Mouse (Mus musculus) MN1 (cell line): Measurements from ENCODE around the gene Kri1.
"Not testable (repeated sequence)": the region's sequence is repeated elsewhere in the genome, so short reads cannot be mapped to it uniquely, and the experiment has no call there.

Experiments
- DNase-seq: peaks from one replicate; pipeline ENCODE4 v3.0.0-alpha.2; 2016; ENCODE audit warnings: low spot score

Kri1 gene

GRCm38 (mm10) chr9:21315421-21315820 is 27.7 kb upstream of the Kri1 start:
- DNase-seq = no peak

- DNase-seq = no peak
Measured at GRCm38 (mm10) chr9:21314367-21315140, 26.8 kb upstream of the Kri1 start.

GRCm38 (mm10) chr9:21313394-21313793 is 25.6 kb upstream of the Kri1 start:
- peak; percentile 89 for DNase-seq

- no peak for DNase-seq
Measured at GRCm38 (mm10) chr9:21312134-21312533, 24.4 kb upstream of the Kri1 start, which contains the start of gene Ap1m2. Ap1m2 (minus strand) TSS chr9:21312337.

- no peak for DNase-seq
Measured at GRCm38 (mm10) chr9:21311695-21312094, 23.9 kb upstream of the Kri1 start.

- DNase-seq = peak; percentile 42
Measured at GRCm38 (mm10) chr9:21309150-21309741, 21.5 kb upstream of the Kri1 start.

- DNase-seq = no peak
Measured at GRCm38 (mm10) chr9:21305065-21305464, 17.3 kb upstream of the Kri1 start.

DNA sequence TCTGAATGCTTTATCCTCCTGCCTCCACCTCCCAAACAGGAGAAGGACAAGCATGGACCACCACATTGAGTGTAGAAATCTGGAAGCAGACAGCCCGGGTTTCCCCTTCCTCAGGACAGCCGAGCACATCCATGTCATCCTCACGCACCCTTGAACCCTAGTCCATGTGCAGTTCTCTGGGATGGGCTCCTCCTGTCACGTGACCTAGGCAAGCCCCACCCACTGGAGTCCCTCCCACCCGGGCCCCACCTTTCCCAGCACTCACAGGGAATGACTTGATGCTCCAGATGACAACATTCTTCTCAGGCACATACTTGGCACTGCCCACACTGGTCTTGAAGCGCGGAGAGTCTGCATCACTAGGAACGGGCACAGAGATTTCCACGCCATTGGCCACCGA is 11.2 kb upstream of the Kri1 start:
- DNase-seq = no peak

DNA sequence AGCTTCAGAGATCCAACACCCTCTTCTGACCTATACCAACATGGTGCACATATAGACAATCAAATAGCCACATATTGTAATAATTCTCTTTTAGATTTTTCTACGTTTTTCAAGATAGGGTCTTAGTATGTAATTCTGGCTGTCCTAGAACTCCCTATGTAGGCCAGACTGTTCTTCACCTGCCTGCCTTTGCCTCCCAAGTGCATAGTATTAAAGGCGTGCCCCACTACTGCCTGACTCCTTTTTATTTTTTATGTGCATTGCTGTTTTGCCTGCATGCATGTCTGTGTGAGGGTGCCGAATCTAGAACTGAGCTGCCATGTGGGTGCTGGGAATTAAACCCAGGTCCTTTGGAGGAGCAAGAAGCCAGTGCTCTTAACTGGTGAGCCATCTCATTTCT is 4.5 kb upstream of the Kri1 start:
- no peak for DNase-seq

DNA sequence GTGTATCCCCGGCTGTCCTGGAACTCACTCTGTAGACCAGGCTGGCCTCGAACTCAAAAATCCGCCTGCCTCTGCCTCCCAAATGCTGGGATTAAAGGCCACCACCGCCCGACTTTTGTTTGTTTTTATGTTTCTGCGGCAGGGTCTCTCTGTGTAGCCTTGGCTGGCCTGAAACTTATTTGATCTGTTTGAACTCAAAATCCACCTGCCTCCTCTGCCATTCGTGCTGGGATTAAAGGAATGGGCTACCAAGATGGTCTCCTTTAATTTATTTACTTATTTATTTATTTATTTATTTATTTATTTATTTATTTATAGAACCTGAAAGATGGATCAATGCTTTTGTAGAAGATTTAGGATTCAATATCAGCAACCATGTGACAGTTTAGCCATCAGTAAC is 4.1 kb upstream of the Kri1 start:
- DNase-seq = not testable (repeated sequence)

DNA sequence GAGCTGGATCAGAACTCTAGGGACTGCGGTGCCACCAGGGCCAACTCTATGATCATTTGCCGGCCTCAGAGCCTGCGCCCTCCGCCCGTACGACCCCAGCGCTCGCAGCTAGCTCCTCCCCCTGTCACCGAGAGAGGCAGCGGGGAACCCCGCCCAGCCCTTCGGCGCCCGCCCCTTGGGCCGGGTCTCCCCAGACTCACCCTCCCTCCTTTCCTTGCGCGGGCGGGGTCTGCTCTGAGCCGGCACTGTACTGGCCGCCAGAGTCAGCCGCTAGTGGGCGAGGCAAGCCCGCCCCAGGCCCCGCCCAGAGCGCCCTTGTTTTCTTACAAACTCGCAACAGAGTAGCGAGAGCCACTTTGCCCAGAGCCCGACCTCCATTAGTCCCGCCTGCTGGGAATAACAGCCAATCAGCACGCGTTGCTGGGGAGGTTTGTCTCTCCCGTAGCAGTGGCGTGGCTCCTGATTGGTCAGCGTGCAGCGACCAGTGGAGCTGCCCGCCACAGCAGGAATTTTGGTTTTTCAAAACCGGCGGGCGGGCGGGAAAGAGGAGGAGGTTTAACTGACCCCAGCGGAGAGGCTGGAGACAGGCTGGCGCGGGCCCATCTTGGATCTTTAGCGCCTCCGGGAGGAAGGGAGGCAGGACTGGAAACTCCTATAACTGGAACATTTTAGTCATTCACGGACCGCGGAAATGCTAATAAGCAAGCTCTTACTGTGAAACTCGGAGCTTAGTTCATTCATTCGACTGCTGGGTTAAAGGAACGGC is 3.4 kb upstream of the Kri1 start, which contains the start of gene Cdkn2d:
Cdkn2d (minus strand) TSS at position 386 of the 766 bp plus-strand sequence.
- DNase-seq = peak; percentile 99

DNA sequence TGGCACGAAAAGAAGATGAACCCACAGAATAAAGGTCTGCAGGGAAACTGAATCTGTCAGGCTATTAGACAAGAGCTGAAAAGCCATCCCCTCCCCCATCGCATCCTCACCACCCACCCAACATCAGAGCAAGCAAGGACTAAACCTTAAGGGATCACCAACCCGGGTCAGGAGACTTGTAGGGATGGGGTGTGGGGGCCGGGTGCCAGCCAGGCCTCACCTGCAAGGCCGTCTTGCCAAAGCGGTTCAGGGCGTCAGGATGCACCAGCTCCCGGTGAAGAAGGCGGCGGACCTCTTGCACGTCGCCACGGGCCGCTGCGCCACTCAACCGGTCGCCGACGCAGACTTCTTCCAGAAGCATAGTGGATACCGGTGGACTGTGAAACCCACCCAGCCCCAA is 2.8 kb upstream of the Kri1 start:
- peak; percentile 28 for DNase-seq

GRCm38 (mm10) chr9:21289337-21289671 is 1.5 kb upstream of the Kri1 start:
- no peak for DNase-seq

DNA sequence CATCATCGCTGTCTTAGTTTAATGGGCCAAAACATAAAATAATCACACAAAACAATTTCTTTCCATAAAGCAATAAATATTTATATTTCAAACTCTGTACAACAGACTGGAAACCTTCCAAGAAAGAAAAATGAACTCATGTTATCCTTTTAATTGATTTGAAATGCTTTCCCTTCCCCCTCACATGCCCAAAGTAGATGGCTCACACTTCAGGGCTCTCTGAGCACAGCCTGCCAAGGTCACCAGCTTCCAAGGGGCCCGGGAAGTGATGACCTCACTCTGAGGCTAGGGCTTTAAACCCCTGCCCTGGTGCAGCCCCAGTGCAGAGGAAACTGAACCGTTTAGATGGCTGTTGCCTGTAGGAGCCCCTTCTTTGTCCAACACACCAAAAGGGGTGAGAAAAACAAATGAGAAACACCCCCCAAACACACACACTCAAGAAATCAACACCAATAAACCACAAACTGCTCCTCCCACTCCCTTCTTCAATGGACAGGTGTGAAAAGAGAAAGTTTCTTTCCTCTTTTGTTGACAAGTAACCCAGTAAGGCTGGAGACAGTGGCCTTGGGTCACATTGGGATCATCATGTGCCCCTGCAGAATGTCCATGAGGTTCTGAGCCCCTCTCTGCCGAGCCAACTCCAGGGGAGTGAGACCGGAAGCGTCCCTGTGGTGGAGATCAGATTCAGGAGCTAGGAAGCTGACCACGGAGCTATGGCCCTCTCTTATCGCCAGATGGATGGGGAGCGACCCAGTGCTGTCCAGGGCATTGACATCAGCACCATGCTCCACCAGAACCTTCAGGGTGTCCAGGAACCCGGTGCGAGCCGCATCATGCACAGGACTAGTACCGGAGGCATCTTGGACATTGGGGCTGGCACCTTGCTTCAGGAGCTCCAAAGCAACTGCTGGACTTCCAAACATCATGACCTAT is 901 bp upstream of the Kri1 start:
- DNase-seq = peak; percentile 41

- no peak for DNase-seq
Measured at GRCm38 (mm10) chr9:21286753-21287152, 1.0 kb downstream of the Kri1 start.

DNA sequence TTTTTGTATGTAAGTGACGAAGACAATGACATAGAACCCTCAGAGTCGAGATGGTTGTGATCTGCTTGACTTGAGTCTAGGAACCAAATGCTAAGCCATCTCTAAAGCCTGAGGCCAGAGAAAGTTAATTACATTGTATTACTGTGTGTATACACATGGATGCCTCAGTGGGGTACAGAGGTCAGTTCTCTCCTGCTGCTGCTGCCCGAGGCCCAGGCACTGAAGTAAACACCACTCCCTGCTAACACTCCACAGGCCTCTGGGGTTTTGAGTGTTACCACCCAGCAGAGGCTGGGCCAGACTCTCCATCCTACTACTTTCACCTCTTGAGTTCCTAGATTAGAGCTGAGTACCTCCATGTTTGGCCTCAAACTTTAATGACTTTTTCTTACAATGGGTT is 3.8 kb downstream of the Kri1 start:
- no peak for DNase-seq

DNA sequence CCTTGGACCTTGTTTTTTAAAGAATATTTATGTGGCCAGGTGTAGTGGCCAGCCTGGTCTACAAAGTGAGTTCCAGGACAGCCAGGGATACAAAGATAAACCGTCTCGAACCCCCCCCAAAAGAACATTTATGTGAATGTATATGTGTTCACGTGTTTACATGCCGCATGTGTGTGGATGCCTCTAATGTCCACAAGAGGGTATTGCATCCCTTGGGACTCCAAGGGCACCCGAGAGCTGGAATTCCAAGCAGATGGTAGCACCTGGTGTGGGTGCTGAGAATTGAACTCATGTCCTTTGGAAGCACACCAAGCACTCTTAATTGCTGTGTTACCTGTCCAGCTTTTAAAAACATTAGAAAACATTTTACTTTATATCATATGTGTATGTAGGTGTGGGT is 4.2 kb downstream of the Kri1 start:
- DNase-seq = no peak

DNA sequence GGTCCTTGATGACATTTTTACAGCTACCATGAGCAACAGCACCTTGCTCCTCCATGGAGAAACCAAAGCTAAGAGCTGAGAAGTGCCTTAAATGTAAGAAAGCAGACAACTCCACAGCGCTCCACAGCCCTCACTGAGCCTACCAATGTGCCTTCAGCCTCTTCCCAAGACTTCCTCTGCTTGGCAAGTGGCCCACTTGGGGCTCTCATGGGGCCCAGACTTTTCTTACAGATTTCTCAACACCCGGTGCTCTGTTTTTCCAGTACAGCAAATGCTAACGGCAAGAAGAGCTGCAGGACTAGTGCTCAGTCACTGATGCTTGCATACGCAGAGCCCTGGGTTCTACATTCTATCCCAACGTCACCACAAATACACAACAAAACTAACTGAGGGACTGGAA is 10.0 kb downstream of the Kri1 start:
- no peak for DNase-seq

GRCm38 (mm10) chr9:21276307-21276706 is 11.5 kb downstream of the Kri1 start:
- DNase-seq = no peak

- DNase-seq = no peak
Measured at GRCm38 (mm10) chr9:21275727-21276126, 12.0 kb downstream of the Kri1 start.

- DNase-seq = no peak
Measured at GRCm38 (mm10) chr9:21275013-21275710, 12.6 kb downstream of the Kri1 start.
